Mouse (Mus musculus) limb, embryonic 10.5 days (tissue): Measurements from ENCODE around the gene Ppp2r2d. TPM values are rescaled to one million over a fixed set of nuclear protein-coding genes. Genes with fewer than 3 reads are reported as not detected.
A peak's percentile ranks its signal among the peaks of the same experiment; 100 is the strongest.

Experiments
- DNase-seq: peaks from one replicate; pipeline ENCODE4 v3.0.0-alpha.2; 2017; ENCODE audit warnings: low spot score
- H3K27ac ChIP-seq: fragments of 300-500 bp; sonication (generic); 2 replicates; pipeline ENCODE4 v1.5.1; 2016; ENCODE audit warnings: mild to moderate bottlenecking
- H3K27me3 ChIP-seq: fragments of 300-500 bp; sonication (generic); 2 replicates; pipeline ENCODE4 v1.6.1; 2016; ENCODE audit warnings: low read depth, mild to moderate bottlenecking; ENCODE audit not compliant: poor library complexity, severe bottlenecking
- H3K36me3 ChIP-seq: fragments of 300-500 bp; sonication (generic); 2 replicates; pipeline ENCODE4 v1.6.1; 2016; ENCODE audit warnings: mild to moderate bottlenecking, moderate library complexity
- H3K4me1 ChIP-seq: fragments of 300-500 bp; sonication (generic); 2 replicates; pipeline ENCODE4 v1.6.1; 2016
- H3K4me3 ChIP-seq: fragments of 300-500 bp; sonication (generic); 2 replicates; pipeline ENCODE4 v1.5.1; 2016; ENCODE audit warnings: mild to moderate bottlenecking, moderate library complexity
- H3K9me3 ChIP-seq: fragments of 300-500 bp; sonication (generic); replicated peaks from 2 replicates; pipeline ENCODE4 v1.6.1; 2016; ENCODE audit warnings: mild to moderate bottlenecking
- WGBS: fragments of 180-500 bp; shearing (Covaris S2); methylation state at CpG from one replicate; pipeline ENCODE4 v1.1.7; 2016; 5-methylcytosine and 5-hydroxymethylcytosine counted together
- polyA plus RNA-seq: library from polyadenylated mRNA; unstranded; fragments of >200 nt; fragmentation: Nextera tagmentation; extraction: Ambion mirVana; gene quantifications from 2 replicates; pipeline ENCODE4 v1.2.1, GENCODE M21; 2016

The Ppp2r2d gene
- polyA plus RNA-seq, 1 experiment from 2014 or later, result 51.9 TPM

DNA sequence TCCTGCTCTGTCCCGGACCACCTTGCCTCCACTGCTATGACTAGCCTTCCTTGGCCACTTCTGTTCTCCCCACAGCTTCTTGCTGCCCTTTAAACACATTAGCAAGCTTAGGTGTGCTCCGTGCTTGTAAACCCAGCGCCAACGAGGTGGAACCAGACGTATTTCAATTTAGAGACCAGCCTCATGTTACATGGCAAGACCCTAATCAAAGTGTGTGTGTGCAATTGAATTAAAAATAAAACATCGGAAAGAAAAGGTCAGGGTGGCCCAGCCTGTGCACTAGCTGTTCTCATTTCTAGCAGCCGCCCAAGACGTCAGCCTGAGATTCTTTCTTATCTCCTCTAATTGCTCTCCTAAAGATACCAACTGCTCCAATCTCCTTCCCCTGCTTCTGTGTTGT is 768 bp upstream of the Ppp2r2d start:
- 52% methylated on average over 8 of the region's 8 CpGs for WGBS

DNA sequence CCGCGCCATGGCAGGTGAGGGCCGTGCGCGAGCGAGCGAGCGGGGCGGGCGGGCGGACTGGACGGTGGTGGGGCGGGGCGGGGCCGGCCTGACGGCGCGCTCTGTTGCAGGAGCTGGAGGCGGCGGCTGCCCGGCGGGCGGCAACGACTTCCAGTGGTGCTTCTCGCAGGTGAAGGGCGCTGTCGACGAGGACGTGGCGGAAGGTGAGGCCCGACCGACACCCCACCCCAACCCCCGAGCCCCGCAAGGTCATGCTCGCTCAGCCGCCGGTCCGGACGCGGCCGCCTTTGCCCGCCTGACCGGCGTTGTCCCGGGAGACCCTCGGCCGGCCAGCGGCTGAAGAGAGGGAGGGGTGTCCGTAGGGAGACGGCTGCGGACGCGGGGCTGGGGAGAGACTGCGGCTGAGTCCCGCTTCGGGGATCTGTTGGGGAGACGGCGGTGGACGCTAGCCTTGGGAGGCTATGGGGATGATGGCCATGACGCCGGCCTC is 668 bp downstream of the Ppp2r2d start:
- Histone ChIP-seq H3K36me3 (peaks cover 33% of the 10 kb centered on the region), H3K4me1 (peaks cover 36% of the 10 kb centered on the region), H3K9me3 (no peaks in the 10 kb centered on the region), H3K4me3 (peak overlapping the region; percentile 91), H3K27me3 (no peaks in the 10 kb centered on the region), H3K27ac (peak overlapping the region; percentile 99)
- 3% methylated on average over 61 of the region's 61 CpGs for WGBS
- DNase-seq, result peak; percentile 64

More for the DNA sequence above, 768 bp upstream of the Ppp2r2d start:
- DNase-seq, result no peak
- peak overlapping the region; percentile 91 for H3K4me3 ChIP-seq
- H3K27me3 ChIP-seq, result no peaks in the 10 kb centered on the region
- H3K4me1 ChIP-seq, result peaks cover 42% of the 10 kb centered on the region
- H3K27ac ChIP-seq, result 0 out of 2 replicates have a peak overlapping the region, but pooled peaks have one; percentile 99
- peaks cover 22% of the 10 kb centered on the region for H3K36me3 ChIP-seq
- no peaks in the 10 kb centered on the region for H3K9me3 ChIP-seq

DNA sequence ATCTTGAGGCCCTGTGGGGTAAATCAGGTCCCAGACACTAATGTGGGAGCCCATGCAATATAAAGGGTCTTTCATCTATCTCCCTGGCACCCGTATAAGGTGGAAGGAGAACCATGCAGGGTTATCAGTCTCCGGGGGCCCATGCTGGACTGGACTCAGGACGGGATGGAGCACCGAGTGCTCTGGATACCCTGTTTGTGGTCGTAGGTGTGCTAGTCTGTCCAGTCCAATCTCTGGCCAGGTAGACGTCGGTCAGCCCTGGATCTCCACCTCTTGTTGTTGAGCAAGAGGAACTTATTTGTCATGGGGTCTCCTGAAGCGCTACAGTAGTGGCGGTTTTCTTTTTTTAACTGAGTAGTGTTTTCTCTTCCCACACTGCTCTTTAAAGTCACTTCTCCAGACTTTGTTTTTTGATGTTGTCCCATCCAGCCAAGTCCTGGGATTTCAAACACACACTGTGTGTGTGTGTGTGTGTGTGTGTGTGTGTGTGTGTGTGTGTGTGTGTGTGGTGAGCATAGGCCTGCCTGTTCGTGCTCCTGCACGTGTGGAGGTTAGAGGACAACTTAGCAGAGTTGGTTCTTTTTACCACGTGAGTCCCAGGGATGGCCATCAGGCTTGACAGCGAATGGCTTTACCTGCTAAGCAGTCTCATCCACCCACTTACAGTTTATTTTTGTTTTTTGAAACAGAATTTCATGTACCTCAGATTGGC is 1.6 kb downstream of the Ppp2r2d start:
- Histone ChIP-seq H3K36me3 (peaks cover 43% of the 10 kb centered on the region), H3K4me3 (peak overlapping the region; percentile 91), H3K27ac (peak overlapping the region; percentile 99), H3K4me1 (peaks cover 36% of the 10 kb centered on the region), H3K27me3 (no peaks in the 10 kb centered on the region), H3K9me3 (no peaks in the 10 kb centered on the region)
- DNase-seq, result no peak
- 56% methylated on average over 13 of the region's 13 CpGs for WGBS

DNA sequence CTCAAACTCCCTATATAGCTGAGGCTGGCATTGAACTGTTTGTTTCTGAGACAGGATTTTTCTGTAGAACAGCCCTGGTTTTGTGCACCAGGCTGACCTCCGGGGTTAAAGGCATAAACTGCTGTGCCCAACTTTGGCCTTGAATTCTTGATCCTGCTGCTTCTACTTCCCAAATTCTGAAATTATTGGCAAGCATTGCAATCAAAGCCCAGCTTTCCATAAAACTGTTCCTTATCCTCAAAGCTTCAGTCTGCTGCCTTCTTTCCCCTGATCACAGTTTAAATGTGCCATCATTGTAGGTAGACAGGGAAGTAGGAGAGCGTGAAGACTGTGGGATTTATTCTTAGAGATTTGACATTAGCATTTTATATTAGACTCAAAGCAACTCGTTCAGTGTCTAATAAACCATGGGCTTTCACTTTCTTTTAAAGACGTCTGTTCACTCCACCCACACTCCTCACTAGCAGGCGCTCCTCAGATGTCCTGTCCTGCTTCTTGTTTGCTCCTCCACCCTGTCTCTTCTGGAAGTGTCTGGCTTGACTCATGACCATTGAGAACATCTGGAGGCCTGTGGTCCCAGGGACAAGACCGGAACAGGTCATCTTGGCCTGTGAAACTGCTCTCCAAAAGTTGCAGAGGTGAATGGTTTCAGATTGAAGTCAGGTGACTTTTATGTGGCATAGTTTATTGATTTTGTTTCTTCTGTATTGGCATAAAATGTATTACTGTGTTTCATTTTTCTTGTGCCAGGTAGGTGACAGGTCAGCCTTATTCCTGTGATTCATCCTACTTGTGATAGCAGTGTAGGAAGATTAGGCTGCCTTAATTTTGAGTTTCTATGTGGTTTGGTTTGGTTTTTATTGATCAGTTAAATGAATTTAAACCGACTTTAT is 2.4 kb downstream of the Ppp2r2d start:
- Histone ChIP-seq H3K36me3 (peaks cover 51% of the 10 kb centered on the region), H3K4me1 (peaks cover 30% of the 10 kb centered on the region), H3K27ac (no peak overlapping the region), H3K4me3 (peak overlapping the region; percentile 91), H3K9me3 (no peaks in the 10 kb centered on the region), H3K27me3 (no peaks in the 10 kb centered on the region)
- 79% methylated on average over 7 of the region's 7 CpGs for WGBS
- no peak for DNase-seq

DNA sequence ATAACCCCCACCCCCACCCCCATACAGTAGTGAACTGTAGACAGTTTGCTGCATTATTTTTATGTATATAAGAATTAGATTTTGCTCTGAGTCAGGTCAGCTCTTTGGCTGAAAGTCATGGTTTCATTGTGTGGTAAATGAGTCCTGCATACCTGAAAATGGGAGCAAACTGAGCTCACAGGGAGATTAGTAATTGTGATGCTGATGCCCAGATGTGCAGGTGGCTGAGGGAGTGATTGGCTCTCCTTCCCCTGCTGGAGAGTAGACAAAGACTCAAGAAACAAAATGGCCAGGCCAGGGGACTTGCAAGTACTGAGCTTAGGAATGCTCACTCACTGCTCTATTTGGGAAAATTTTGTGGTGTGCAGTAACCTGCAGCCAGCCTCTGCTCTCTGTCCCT is 4.2 kb downstream of the Ppp2r2d start:
- Histone ChIP-seq H3K27me3 (no peaks in the 10 kb centered on the region), H3K4me1 (peaks cover 22% of the 10 kb centered on the region), H3K9me3 (no peaks in the 10 kb centered on the region), H3K27ac (no peak overlapping the region), H3K36me3 (peaks cover 67% of the 10 kb centered on the region), H3K4me3 (no peak overlapping the region)
- no peak for DNase-seq

DNA sequence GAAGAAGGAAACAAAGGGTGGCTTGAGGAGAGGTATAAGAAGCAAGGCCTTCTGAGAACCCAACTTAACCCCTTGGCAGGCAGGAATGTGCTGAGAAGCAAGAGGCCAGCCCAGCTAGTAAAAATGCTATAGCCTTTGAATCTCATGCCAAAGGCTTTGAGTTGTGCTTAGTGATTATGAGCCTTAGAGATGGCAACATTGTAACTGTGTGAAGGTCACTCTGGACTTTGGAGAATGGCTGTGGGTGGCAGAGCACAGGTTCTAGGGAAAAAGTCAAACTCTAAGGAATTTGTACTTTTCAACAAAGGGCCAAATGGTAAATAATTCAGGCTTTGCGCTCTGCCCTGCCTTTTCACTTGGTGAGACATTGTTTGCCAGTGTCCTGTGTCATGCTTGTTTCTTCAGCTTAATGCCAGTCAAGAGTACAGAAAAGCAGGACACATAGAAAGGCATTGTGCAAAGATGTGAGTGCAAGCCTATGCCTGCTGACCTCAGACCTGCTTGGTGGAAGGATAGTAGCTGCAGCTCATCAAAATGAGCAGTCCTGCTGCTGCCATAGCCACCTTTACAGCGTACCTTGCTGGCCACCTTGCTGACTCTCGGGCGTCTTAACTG is 7.6 kb downstream of the Ppp2r2d start:
- DNase-seq, result no peak
- 96% methylated on average over 4 of the region's 4 CpGs for WGBS
- peaks cover 88% of the 10 kb centered on the region for H3K36me3 ChIP-seq

DNA sequence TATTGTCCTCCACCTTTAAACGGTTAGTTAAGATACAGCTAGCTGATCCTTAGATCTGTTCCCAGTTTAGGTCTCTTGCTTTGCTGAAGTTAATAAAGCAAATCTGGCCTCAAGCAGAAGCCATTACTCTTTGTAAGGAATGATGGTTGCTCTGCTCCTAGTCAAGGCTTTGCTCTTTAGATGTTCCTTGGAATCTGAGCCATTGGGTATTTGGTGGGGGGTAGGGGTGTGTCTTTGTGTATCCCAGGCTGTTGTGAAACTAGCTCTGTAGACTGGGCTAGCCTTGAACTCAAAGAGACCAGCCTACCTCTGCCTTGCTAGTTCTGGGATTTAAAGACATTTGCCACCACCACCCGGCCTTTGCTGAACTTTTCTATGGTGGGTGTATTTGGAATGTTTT is 8.3 kb downstream of the Ppp2r2d start:
- Histone ChIP-seq H3K27ac (no peak overlapping the region), H3K4me3 (no peak overlapping the region), H3K27me3 (no peaks in the 10 kb centered on the region), H3K9me3 (no peaks in the 10 kb centered on the region), H3K36me3 (peaks cover 86% of the 10 kb centered on the region), H3K4me1 (no peaks in the 10 kb centered on the region)
- 95% methylated on average over 2 of the region's 2 CpGs for WGBS
- no peak for DNase-seq

More for the DNA sequence above, 7.6 kb downstream of the Ppp2r2d start:
- Histone ChIP-seq H3K4me1 (no peaks in the 10 kb centered on the region), H3K27me3 (no peaks in the 10 kb centered on the region), H3K4me3 (no peak overlapping the region), H3K27ac (no peak overlapping the region), H3K9me3 (no peaks in the 10 kb centered on the region)

DNA sequence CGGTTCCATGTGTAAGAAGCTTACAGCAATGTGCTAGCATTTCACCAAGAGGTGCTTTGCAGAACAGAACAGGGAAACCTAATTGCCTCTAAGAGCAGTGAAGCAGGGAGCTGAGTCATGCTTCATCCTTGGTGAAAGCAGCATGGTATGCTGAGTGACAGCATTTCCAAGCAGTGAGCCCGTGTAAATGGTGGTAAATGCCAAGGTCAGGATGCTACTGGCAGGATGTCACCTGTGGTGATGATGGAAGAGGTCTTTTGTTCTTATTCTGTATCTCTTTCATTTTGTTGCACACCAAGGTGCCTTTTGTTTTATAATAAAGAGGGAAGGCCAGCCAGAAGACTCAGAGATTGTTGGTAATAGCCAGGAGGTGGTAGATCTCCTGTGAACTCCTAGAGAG is 10.8 kb downstream of the Ppp2r2d start:
- H3K36me3 ChIP-seq, result peaks cover 81% of the 10 kb centered on the region
- 79% methylated on average over 2 of the region's 2 CpGs for WGBS
- DNase-seq, result no peak

DNA sequence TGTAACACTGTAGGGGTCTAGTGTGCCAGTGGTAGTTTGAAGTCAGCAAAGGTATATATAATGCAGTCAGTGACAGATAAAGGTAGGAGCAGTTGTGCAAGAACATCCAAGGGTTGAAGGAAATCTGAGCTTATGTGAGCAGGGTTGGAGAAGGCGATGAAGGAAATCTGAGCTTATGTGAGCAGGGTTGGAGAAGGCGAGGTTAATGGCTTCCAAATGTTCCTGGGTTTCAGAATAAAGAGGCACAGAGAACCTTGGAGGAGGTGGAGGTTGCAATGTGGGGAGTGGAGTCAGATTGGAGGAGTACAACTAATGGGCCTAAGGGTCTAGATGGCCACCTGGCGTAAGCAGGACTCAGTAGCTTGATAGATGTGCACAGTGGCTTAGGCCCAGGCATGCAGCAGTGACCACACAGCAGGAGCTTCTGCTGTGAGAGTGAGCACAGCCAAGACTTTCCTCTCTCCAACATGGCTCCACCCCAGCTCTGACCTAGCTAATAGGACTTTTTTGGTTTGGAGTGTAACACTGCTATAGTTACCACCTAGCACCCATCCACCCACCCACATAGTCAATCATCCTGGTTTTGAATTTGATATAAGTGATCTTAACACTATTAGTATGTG is 18.2 kb downstream of the Ppp2r2d start:
- H3K27ac ChIP-seq, result peak overlapping the region; percentile 7; the same call in 1 of the 2 replicates
- no peak for DNase-seq

More for the DNA sequence above, 10.8 kb downstream of the Ppp2r2d start:
- Histone ChIP-seq H3K27ac (no peak overlapping the region), H3K4me1 (no peaks in the 10 kb centered on the region), H3K9me3 (no peaks in the 10 kb centered on the region), H3K4me3 (no peak overlapping the region), H3K27me3 (no peaks in the 10 kb centered on the region)

DNA sequence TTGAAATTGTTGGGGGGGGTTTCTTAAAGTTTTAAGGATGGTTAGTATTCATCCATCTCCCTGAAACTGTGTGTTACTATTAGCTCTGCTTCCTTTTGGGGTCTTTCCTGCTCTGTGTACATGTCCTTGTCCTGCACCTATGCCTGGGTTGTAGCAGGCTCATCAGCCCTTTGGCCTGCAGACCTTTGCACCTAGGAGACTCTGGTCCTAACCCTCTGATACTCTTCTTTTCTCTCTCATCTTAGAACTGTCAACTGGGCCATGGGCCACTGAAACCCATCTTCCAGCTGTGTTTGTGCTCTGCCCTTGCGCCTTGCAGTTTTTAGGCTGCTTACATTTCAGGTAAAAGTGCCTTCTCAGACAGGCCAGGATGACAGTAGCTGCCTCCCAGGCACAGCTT is 18.9 kb downstream of the Ppp2r2d start:
- Histone ChIP-seq H3K27me3 (no peaks in the 10 kb centered on the region), H3K4me3 (no peak overlapping the region), H3K27ac (no peak overlapping the region), H3K9me3 (no peaks in the 10 kb centered on the region), H3K36me3 (peaks cover 41% of the 10 kb centered on the region), H3K4me1 (peaks cover 23% of the 10 kb centered on the region)
- no peak for DNase-seq
- WGBS, result 83% methylated on average over 1 of the region's 1 CpGs

More for the DNA sequence above, 18.2 kb downstream of the Ppp2r2d start:
- H3K36me3 ChIP-seq, result peaks cover 38% of the 10 kb centered on the region
- 41% methylated on average over 3 of the region's 3 CpGs for WGBS
- no peak overlapping the region for H3K4me3 ChIP-seq
- H3K4me1 ChIP-seq, result peaks cover 23% of the 10 kb centered on the region
- no peaks in the 10 kb centered on the region for H3K9me3 ChIP-seq
- no peaks in the 10 kb centered on the region for H3K27me3 ChIP-seq

DNA sequence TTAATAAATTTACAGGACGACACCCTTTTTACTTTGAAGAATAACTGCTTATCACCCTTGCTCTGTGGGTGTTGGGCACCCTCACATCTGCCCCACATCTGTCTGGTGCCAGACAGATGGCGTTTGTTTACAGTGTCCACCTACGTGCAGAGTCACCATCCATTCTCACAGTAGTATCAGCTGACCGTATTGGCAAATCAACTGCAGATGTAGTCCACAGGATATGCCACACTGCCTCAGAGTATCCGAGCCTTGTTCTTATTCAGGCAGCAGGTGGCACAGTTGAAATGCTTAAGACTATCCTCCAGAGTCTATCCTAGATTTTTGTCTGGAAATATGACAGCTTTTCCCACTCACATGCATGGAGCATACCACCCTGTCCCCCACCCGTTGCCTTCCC is 21.4 kb downstream of the Ppp2r2d start:
- Histone ChIP-seq H3K4me3 (no peak overlapping the region), H3K27me3 (no peaks in the 10 kb centered on the region), H3K9me3 (no peaks in the 10 kb centered on the region), H3K4me1 (peaks cover 23% of the 10 kb centered on the region), H3K36me3 (peaks cover 50% of the 10 kb centered on the region), H3K27ac (no peak overlapping the region)
- WGBS, result 61% methylated on average over 6 of the region's 6 CpGs
- DNase-seq, result no peak

DNA sequence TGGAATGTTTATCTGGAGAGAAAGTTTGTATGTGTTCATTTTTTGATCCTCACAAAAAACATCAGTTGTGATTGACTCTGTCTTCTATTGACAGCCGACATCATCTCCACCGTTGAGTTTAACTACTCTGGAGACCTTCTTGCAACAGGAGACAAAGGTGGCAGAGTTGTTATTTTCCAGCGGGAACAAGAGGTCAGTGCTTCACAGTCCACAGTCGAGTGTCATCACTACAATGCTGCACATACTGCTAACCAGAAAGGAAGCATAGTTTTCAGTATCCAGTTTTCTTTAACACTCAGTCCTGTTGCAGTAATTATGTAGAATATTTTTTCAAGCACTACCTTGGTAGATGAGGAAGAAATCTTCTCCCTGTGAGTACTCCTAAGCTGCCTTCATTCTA is 22.4 kb downstream of the Ppp2r2d start:
- 96% methylated on average over 4 of the region's 4 CpGs for WGBS
- H3K4me1 ChIP-seq, result peaks cover 17% of the 10 kb centered on the region
- DNase-seq, result no peak
- no peaks in the 10 kb centered on the region for H3K9me3 ChIP-seq
- H3K36me3 ChIP-seq, result peaks cover 61% of the 10 kb centered on the region
- H3K27ac ChIP-seq, result no peak overlapping the region
- no peak overlapping the region for H3K4me3 ChIP-seq
- no peaks in the 10 kb centered on the region for H3K27me3 ChIP-seq
